Mouse (Mus musculus): ENCODE measurements around the gene Cysrt1.

DNA sequence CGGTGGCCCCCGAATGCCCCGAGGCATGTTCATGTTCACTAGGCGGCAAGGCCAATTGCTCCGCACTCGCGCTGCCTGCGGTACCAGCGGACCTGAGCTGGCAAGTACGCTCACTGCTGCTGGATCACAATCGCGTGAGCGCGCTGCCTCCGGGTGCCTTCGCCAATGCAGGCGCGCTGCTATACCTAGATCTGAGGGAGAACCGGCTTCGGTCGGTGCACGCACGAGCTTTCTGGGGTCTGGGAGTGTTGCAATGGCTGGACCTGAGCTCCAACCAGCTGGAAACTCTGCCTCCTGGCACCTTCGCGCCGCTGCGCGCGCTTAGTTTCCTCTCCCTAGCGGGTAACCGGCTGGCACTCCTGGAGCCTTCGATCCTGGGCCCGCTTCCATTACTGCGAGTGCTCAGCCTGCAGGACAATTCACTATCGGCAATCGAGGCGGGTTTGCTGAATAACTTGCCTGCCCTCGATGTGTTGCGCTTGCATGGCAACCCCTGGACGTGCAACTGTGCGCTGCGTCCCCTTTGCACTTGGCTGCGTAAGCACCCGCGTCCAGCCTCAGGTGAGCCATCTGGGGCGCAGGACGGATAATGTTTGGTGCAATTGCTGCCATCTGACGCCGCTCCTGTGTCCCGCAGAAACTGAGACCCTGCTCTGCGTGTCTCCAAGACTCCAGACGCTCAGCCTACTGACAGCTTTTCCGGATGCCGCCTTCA lies 48.0 kb upstream of the Cysrt1 start:
- TF ChIP-seq CTCF (IDR thresholded peaks at IDR 0.05; ENCODE audit: low read depth, low read length) (no peak), POLR2A (IDR thresholded peaks at IDR 0.05; ENCODE audit: borderline replicate concordance, low read depth, low read length) (no peak)
